Mouse (Mus musculus) ES-Bruce4 (cell line): ENCODE measurements around the gene Ldah.

Source experiments
- CTCF ChIP-seq: IDR thresholded peaks from one replicate; pipeline ENCODE4 v1.8.1; 2011; ENCODE audit warnings: low read depth, low read length
- EP300 ChIP-seq: IDR thresholded peaks from 2 replicates; pipeline ENCODE4 v1.6.1; 2011; ENCODE audit warnings: low read depth, low read length; ENCODE audit not compliant: insufficient read depth
- POLR2A ChIP-seq: IDR thresholded peaks from one replicate; pipeline ENCODE4 v1.8.1; 2011; ENCODE audit warnings: low read length; ENCODE audit not compliant: insufficient read depth

- TF ChIP-seq CTCF = no peak
- TF ChIP-seq POLR2A = no peak
- no peak for TF ChIP-seq EP300
Observed at GRCm38 (mm10) chr12:8299143-8300110, 91.5 kb downstream of the Ldah start.
